Mouse (Mus musculus) neural tube, embryonic 11.5 days (tissue): ENCODE data around the gene Msh5. TPM values are rescaled to one million over a fixed set of nuclear protein-coding genes. Genes with fewer than 3 reads are reported as not detected.
"Not testable (repeated sequence)": the region's sequence is repeated elsewhere in the genome, so short reads cannot be mapped to it uniquely, and the experiment has no call there.

Experiments used
- ATAC-seq: fragments of 200-750 bp; cut with Nextera tagmentation; 2 replicates; pipeline ENCODE4 v1.8.0; 2017; ENCODE audit warnings: moderate number of reproducible peaks, mild to moderate bottlenecking, moderate TSS enrichment, moderate library complexity; ENCODE audit not compliant: insufficient read depth, low FRiP score, low TSS enrichment
- DNase-seq: peaks from one replicate; pipeline ENCODE4 v3.0.0-alpha.2; 2015; ENCODE audit warnings: low spot score
- H3K27ac ChIP-seq: fragments of 300-500 bp; sonication (generic); 2 replicates; pipeline ENCODE4 v1.5.1; 2014; ENCODE audit warnings: low read depth, mild to moderate bottlenecking, low read length
- H3K27me3 ChIP-seq: fragments of 300-500 bp; sonication (generic); 2 replicates; pipeline ENCODE4 v1.6.1; 2014; ENCODE audit warnings: mild to moderate bottlenecking, low read length, mixed read lengths; ENCODE audit not compliant: control insufficient read depth, insufficient read depth
- H3K36me3 ChIP-seq: fragments of 300-500 bp; sonication (generic); 2 replicates; pipeline ENCODE4 v1.6.1; 2014; ENCODE audit warnings: mild to moderate bottlenecking, low read length, moderate library complexity, mixed read lengths; ENCODE audit not compliant: control insufficient read depth, insufficient read depth
- H3K4me1 ChIP-seq: fragments of 300-500 bp; sonication (generic); 2 replicates; pipeline ENCODE4 v1.6.1; 2014; ENCODE audit warnings: low read length, mixed read lengths; ENCODE audit not compliant: control insufficient read depth, insufficient read depth
- H3K4me2 ChIP-seq: fragments of 300-500 bp; sonication (generic); 2 replicates; pipeline ENCODE4 v1.6.1; 2014; ENCODE audit warnings: low read depth, mild to moderate bottlenecking, moderate library complexity
- H3K4me3 ChIP-seq: fragments of 300-500 bp; sonication (generic); 2 replicates; pipeline ENCODE4 v1.5.1; 2014; ENCODE audit warnings: low read depth, low read length
- H3K9ac ChIP-seq: fragments of 300-500 bp; sonication (generic); 2 replicates; pipeline ENCODE4 v1.6.1; 2014; ENCODE audit warnings: mild to moderate bottlenecking, low read length
- H3K9me3 ChIP-seq: fragments of 300-500 bp; sonication (generic); 2 replicates; pipeline ENCODE4 v1.6.1; 2016; ENCODE audit warnings: low read length; ENCODE audit not compliant: control insufficient read depth
- WGBS: fragments of 180-500 bp; shearing (Covaris S2); extraction: QIAGEN DNeasy Blood & Tissue Kit; methylation state at CpG from one replicate; pipeline ENCODE4 v1.1.7; 2014; 5-methylcytosine and 5-hydroxymethylcytosine counted together
- polyA plus RNA-seq: library from polyadenylated mRNA; unstranded; fragments of >200 nt; fragmentation: Nextera tagmentation; extraction: Ambion mirVana; gene quantifications from 2 replicates; pipeline ENCODE4 v1.2.1, GENCODE M21; 2014

Gene Msh5
- polyA plus RNA-seq, 1 experiment from 2014 or later, result 4.1 TPM

DNA sequence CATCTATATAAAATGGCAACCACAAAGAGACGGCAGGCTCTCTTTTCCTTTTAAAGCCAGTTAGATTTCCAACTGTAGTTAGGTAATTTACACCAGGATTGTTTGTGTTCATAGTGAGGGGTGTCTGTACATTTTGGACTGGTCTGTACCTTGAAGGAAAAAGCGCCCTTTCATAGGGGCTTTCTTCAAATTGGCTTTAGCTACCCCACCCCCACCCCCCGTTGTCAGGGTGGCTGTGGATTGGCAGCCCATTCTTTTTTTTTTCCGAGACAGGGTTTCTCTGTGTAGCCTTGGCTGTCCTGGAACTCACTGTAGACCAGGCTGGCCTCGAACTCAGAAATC is 49.4 kb downstream of the Msh5 start:
- Histone ChIP-seq H3K4me1 (no peaks in the 10 kb centered on the region), H3K9ac (no peak overlapping the region), H3K27ac (no peak overlapping the region), H3K9me3 (no peaks in the 10 kb centered on the region), H3K27me3 (no peaks in the 10 kb centered on the region), H3K36me3 (no peaks in the 10 kb centered on the region), H3K4me2 (no peak overlapping the region), H3K4me3 (no peak overlapping the region)
- DNase-seq (no peak), ATAC-seq (no peak)
- 90% methylated on average over 5 of the region's 5 CpGs for WGBS

GRCm38 (mm10) chr17:34996411-34997141 is 50.0 kb downstream of the Msh5 start:
- no peak overlapping the region for H3K4me3 ChIP-seq
- H3K4me2 ChIP-seq, result no peak overlapping the region
- H3K9me3 ChIP-seq, result no peaks in the 10 kb centered on the region
- WGBS, result 87% methylated on average over 12 of the region's 14 CpGs
- ATAC-seq, result no peak
- no peaks in the 10 kb centered on the region for H3K4me1 ChIP-seq
- H3K9ac ChIP-seq, result no peak overlapping the region
- peak; percentile 8 for DNase-seq
- H3K27me3 ChIP-seq, result no peaks in the 10 kb centered on the region
- no peaks in the 10 kb centered on the region for H3K36me3 ChIP-seq
- no peak overlapping the region for H3K27ac ChIP-seq

- peak; percentile 1 for DNase-seq
- whole genome bisulfite sequencing, result 97% methylated on average over 4 of the region's 4 CpGs
- not testable (repeated sequence) for H3K36me3 ChIP-seq
Observed at GRCm38 (mm10) chr17:34995927-34996326, 50.6 kb downstream of the Msh5 start.

GRCm38 (mm10) chr17:34995192-34995591 is 51.4 kb downstream of the Msh5 start:
- 95% methylated on average over 4 of the region's 4 CpGs for WGBS
- not testable (repeated sequence) for ATAC-seq, H3K36me3 ChIP-seq, H3K27ac ChIP-seq, H3K27me3 ChIP-seq, H3K9me3 ChIP-seq, H3K9ac ChIP-seq, DNase-seq, H3K4me1 ChIP-seq, H3K4me3 ChIP-seq, H3K4me2 ChIP-seq

More at GRCm38 (mm10) chr17:34995927-34996326, 50.6 kb downstream of the Msh5 start:
- not testable (repeated sequence) for H3K4me2 ChIP-seq, ATAC-seq, H3K27me3 ChIP-seq, H3K9me3 ChIP-seq, H3K4me1 ChIP-seq, H3K9ac ChIP-seq, H3K27ac ChIP-seq, H3K4me3 ChIP-seq

GRCm38 (mm10) chr17:34994751-34995150 is 51.8 kb downstream of the Msh5 start:
- Histone ChIP-seq H3K4me1 (no peaks in the 10 kb centered on the region), H3K4me2 (no peak overlapping the region), H3K9ac (no peak overlapping the region), H3K9me3 (no peaks in the 10 kb centered on the region), H3K36me3 (no peaks in the 10 kb centered on the region), H3K4me3 (no peak overlapping the region), H3K27ac (no peak overlapping the region), H3K27me3 (no peaks in the 10 kb centered on the region)
- ATAC-seq (no peak), DNase-seq (no peak)

- no peak overlapping the region for H3K4me3 ChIP-seq
- no peak for ATAC-seq
- peaks cover 6% of the 10 kb centered on the region for H3K36me3 ChIP-seq
- no peak for DNase-seq
- WGBS, result 80% methylated on average over 2 of the region's 2 CpGs
- no peak overlapping the region for H3K4me2 ChIP-seq
- H3K9ac ChIP-seq, result no peak overlapping the region
- H3K27me3 ChIP-seq, result no peaks in the 10 kb centered on the region
- H3K9me3 ChIP-seq, result no peaks in the 10 kb centered on the region
- H3K27ac ChIP-seq, result no peak overlapping the region
- peaks cover 10% of the 10 kb centered on the region for H3K4me1 ChIP-seq
Observed at GRCm38 (mm10) chr17:34984218-34984617, 62.3 kb downstream of the Msh5 start.

DNA sequence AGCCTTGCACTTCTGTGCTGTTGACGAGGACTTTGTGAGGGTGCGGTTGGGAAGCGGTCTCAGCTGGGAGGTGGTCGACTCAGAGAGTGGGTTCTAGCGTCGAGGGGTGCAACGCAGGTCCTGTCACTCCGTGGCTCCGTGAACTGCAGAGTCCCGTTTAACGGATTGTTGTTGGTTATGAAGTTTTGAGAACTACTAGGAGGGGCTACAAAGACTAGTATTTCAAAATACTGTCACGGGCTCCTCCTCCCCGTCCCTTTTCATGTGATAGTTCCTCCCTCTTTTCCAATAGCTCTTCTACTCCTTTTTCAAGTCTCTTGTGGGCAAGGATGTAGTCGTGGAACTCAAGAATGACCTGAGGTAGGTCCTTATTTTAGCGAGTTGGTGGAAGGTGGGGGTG is 64.2 kb downstream of the Msh5 start:
- H3K4me2 ChIP-seq, result peak overlapping the region; percentile 71
- H3K27me3 ChIP-seq, result no peaks in the 10 kb centered on the region
- no peak for DNase-seq
- peaks cover 6% of the 10 kb centered on the region for H3K36me3 ChIP-seq
- peak overlapping the region; percentile 89 for H3K27ac ChIP-seq
- WGBS, result under 1% methylated on average over 15 of the region's 15 CpGs
- H3K9me3 ChIP-seq, result no peaks in the 10 kb centered on the region
- H3K4me1 ChIP-seq, result peaks cover 10% of the 10 kb centered on the region
- H3K9ac ChIP-seq, result peak overlapping the region; percentile 92
- ATAC-seq, result no peak; the same call in 1 of the 2 replicates
- peak overlapping the region; percentile 89 for H3K4me3 ChIP-seq

DNA sequence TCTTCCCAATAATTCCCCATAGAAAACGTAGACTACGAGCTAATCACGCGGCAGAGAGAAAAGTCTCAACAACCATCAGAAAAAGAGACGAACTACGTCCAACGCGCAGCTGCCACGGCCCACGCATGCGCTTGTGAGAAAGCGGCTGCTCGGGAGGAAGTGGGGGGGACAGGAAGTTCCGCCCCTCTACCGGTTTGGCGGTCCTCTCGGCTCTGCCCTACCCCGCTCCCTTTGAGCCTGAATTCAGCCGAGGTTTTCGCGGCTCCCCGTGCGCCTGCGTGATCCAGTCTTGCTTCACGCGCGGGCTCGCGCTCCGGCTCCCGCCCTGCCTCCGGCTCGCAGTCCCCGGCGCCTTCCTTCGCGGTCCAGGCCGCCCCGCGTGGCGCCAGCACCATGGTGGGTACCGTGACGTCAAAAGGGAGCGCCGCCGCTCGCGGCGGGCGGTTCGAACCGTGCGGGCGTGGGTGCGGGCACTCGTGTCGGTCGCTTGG is 64.8 kb downstream of the Msh5 start, which contains the start of gene Lsm2:
TSS of gene Lsm2 (plus strand) at position 173 of the 491 bp plus-strand sequence.
- Histone ChIP-seq H3K4me2 (peak within 1 kb of the TSS; percentile 71), H3K36me3 (peaks cover 6% of the 10 kb centered on the region), H3K4me1 (peaks cover 10% of the 10 kb centered on the region), H3K4me3 (peak within 1 kb of the TSS; percentile 89), H3K9ac (peak within 1 kb of the TSS; percentile 92), H3K27me3 (no peaks in the 10 kb centered on the region), H3K9me3 (no peaks in the 10 kb centered on the region), H3K27ac (peak within 1 kb of the TSS; percentile 89)
- DNase-seq (peak; percentile 92), ATAC-seq (peak; percentile 90)
- WGBS, result under 1% methylated on average over 57 of the region's 58 CpGs

DNA sequence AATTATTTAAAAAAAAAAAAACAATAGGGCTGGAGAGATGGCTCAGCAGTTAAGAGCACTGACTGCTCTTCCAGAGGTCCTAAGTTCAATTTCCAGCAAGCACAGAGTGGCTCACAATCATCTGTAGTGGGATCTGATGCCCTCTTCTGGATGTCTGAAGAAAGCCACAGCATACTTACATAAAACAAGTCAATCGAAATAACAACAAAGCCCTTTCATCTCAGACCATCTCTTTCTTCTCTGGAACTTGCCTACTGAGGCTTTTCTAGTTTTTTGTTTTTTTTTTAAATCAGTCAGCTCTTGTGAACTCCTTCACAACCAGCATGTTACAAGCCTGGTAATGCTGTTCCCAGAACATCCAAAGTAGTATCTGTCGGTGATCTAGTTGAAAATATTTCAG is 65.9 kb downstream of the Msh5 start:
- Histone ChIP-seq H3K4me2 (peak overlapping the region; percentile 71), H3K27me3 (no peaks in the 10 kb centered on the region), H3K9ac (peak overlapping the region; percentile 92), H3K27ac (no peak overlapping the region), H3K36me3 (peaks cover 2% of the 10 kb centered on the region; the same call in 1 of the 2 replicates), H3K4me3 (peak overlapping the region; percentile 89), H3K4me1 (peaks cover 10% of the 10 kb centered on the region), H3K9me3 (no peaks in the 10 kb centered on the region)
- 17% methylated on average over 2 of the region's 2 CpGs for WGBS
- DNase-seq (peak; percentile 9), ATAC-seq (no peak)
